Mouse (Mus musculus) hindbrain, postnatal 0 days (tissue): Measurements from ENCODE around the gene Trp53inp2. TPM values are rescaled to one million over a fixed set of nuclear protein-coding genes. Genes with fewer than 3 reads are reported as not detected.

Experiments used
- ATAC-seq: fragments of 200-750 bp; cut with Nextera tagmentation; 2 replicates; pipeline ENCODE4 v1.8.0; 2017; ENCODE audit warnings: mild to moderate bottlenecking, moderate TSS enrichment, moderate library complexity
- DNase-seq: peaks from one replicate; pipeline ENCODE4 v3.0.0-alpha.2; 2015; ENCODE audit warnings: low spot score
- H3K27ac ChIP-seq: fragments of 300-500 bp; sonication (generic); 2 replicates; pipeline ENCODE4 v1.5.1; 2014; ENCODE audit warnings: mild to moderate bottlenecking
- H3K27me3 ChIP-seq: fragments of 300-500 bp; sonication (generic); 2 replicates; pipeline ENCODE4 v1.6.1; 2014; ENCODE audit warnings: low read length, mixed read lengths; ENCODE audit not compliant: insufficient read depth
- H3K36me3 ChIP-seq: fragments of 300-500 bp; sonication (generic); 2 replicates; pipeline ENCODE4 v1.6.1; 2014; ENCODE audit warnings: low read length, mixed read lengths; ENCODE audit not compliant: insufficient read depth
- H3K4me1 ChIP-seq: fragments of 300-500 bp; sonication (generic); 2 replicates; pipeline ENCODE4 v1.6.1; 2014; ENCODE audit warnings: antibody characterized with exemption, low read length, mixed read lengths; ENCODE audit not compliant: insufficient read depth
- H3K4me2 ChIP-seq: fragments of 300-500 bp; sonication (generic); 2 replicates; pipeline ENCODE4 v1.6.1; 2014; ENCODE audit warnings: low read depth, mild to moderate bottlenecking, low read length, moderate library complexity, mixed read lengths
- H3K4me3 ChIP-seq: fragments of 300-500 bp; sonication (generic); 2 replicates; pipeline ENCODE4 v1.5.1; 2014; ENCODE audit warnings: low read length
- H3K9ac ChIP-seq: fragments of 300-500 bp; sonication (generic); replicated peaks from 2 replicates; pipeline ENCODE4 v1.6.1; 2014; ENCODE audit warnings: mild to moderate bottlenecking, low read length, moderate library complexity, mixed read lengths
- H3K9me3 ChIP-seq: fragments of 300-500 bp; sonication (generic); 2 replicates; pipeline ENCODE4 v1.6.1; 2016; ENCODE audit warnings: low read length, mixed read lengths
- CTCF ChIP-seq: IDR thresholded peaks from 2 replicates; pipeline ENCODE4 v1.5.1; 2016; ENCODE audit warnings: antibody characterized with exemption, control low read depth, low read depth
- WGBS: fragments of 180-500 bp; shearing (Covaris S2); extraction: QIAGEN DNeasy Blood & Tissue Kit; methylation state at CpG from one replicate; pipeline ENCODE4 v1.1.7; 2014; 5-methylcytosine and 5-hydroxymethylcytosine counted together
- microRNA counts: library from miRNA; unstranded; fragments of <30 nt; microRNA quantifications from one replicate; lab custom pipeline; 2015
- microRNA-seq, 2 experiments: library from miRNA; unstranded; fragments of <30 nt; microRNA quantifications; one replicate each; pipeline ENCODE4; 2016
- polyA plus RNA-seq: library from polyadenylated mRNA; unstranded; fragments of >200 nt; fragmentation: Nextera tagmentation; extraction: Ambion mirVana; gene quantifications from 2 replicates; pipeline ENCODE4 v1.2.1, GENCODE M21; 2015
- total RNA-seq: library from RNA; depleted of rRNA; stranded (reverse); fragments of >200 nt; gene quantifications from 2 replicates; pipeline ENCODE4 v1.2.3, GENCODE M21; 2014; rRNA removed

The Trp53inp2 gene
- total and polyA plus RNA-seq, 2 experiments from 2014 or later = 61.3 to 120 TPM

DNA sequence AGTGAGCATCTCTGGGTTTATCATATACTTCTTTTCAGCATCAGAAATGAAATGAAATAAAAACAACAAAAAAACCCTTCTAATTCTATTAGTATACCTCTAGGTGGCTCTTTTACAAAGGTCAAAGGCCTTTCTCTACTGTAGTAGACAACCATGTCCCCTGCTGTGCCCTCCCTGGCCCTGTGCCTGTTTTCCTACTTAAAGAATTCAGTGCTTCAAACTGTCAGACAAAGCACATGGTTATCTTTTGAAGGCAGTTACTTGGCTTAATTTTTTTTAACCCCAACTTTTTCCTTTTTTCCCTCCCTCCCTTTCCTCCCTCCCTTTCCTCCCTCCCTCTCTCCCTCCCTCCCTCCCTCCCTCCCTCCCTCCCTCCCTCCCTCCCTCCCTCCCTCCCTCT is 19.4 kb downstream of the Trp53inp2 start:
- TF ChIP-seq CTCF = no peak
- Histone ChIP-seq H3K36me3 (peaks cover 37% of the 10 kb centered on the region; the same call in 1 of the 2 replicates), H3K9me3 (no peaks in the 10 kb centered on the region), H3K27ac (no peak overlapping the region), H3K4me3 (no peak overlapping the region), H3K9ac (no peak overlapping the region), H3K4me2 (no peak overlapping the region), H3K4me1 (no peaks in the 10 kb centered on the region), H3K27me3 (no peaks in the 10 kb centered on the region)
- ATAC-seq (no peak), DNase-seq (no peak)

DNA sequence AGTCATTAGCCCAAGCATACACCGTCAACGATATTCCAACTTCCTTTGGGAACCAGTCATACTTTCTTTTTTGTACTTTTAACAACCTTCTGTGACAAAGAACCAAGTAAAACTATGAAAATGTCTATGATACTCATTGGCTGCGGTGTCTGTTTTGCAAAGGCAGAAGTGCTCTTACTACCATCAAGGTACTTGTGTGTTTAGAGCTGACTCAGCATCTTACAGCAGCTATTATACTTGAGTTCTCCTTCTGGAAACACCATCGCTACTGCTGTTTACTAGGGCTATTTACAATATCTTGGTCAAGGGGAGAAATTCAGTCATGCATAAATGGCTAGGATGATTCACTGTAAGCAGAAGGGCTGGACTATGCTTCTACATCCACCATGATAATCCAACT is 21.1 kb downstream of the Trp53inp2 start:
- H3K36me3 ChIP-seq = peaks cover 44% of the 10 kb centered on the region
- ATAC-seq = no peak

DNA sequence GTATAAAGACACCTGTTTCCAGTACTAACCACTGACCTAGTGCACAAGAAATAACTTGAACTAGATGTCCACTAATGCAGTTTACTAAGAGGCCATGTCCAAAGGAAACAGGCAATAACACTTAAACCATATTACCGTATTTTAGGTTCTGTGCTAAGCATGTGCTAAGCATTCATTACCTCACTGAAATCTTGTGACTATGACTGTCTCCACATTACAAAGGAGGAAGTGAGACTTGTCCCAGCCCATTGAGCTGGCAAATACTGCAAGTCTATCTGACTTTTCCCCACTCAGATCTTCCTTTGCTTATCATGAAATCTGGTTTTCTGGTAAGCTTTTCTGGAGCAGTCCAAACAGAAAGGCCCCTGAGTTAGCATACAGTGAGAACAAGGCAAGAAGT is 23.8 kb downstream of the Trp53inp2 start:
- peaks cover 50% of the 10 kb centered on the region for H3K36me3 ChIP-seq
- H3K9me3 ChIP-seq = no peaks in the 10 kb centered on the region
- no peak overlapping the region for H3K4me3 ChIP-seq
- no peak overlapping the region for H3K4me2 ChIP-seq
- no peak for TF ChIP-seq CTCF
- no peak overlapping the region for H3K9ac ChIP-seq
- no peak overlapping the region for H3K27ac ChIP-seq
- DNase-seq = no peak
- H3K27me3 ChIP-seq = no peaks in the 10 kb centered on the region
- no peak for ATAC-seq
- H3K4me1 ChIP-seq = no peaks in the 10 kb centered on the region
- WGBS = 94% methylated on average over 1 of the region's 1 CpGs

More for the DNA sequence above, 21.1 kb downstream of the Trp53inp2 start:
- H3K27ac ChIP-seq = no peak overlapping the region
- no peak overlapping the region for H3K4me2 ChIP-seq
- no peaks in the 10 kb centered on the region for H3K27me3 ChIP-seq
- no peak for DNase-seq
- H3K4me1 ChIP-seq = no peaks in the 10 kb centered on the region
- WGBS = 97% methylated on average over 4 of the region's 4 CpGs
- no peak overlapping the region for H3K9ac ChIP-seq
- no peaks in the 10 kb centered on the region for H3K9me3 ChIP-seq
- TF ChIP-seq CTCF = no peak
- H3K4me3 ChIP-seq = no peak overlapping the region

DNA sequence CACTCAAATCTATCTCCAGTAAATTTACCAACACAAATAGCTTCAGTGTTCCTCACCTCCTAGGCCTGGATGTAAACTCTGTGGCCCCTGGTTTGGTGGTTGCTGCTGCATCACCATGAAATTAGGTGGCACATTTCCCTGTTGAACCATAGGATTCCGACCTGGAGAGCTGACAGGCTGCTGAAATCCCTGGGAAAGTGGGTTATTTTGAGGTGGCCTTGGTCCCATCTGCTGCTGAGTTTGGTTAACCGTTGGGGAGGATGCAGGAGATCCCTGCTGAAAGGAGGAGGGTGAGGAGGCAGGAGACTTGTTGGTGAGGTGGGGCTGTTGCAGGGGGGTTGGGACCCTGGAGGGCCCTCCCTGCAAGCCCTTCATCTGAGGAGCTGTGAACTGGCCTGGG is 40.1 kb downstream of the Trp53inp2 start:
- ATAC-seq = no peak
- peaks cover 35% of the 10 kb centered on the region for H3K36me3 ChIP-seq

DNA sequence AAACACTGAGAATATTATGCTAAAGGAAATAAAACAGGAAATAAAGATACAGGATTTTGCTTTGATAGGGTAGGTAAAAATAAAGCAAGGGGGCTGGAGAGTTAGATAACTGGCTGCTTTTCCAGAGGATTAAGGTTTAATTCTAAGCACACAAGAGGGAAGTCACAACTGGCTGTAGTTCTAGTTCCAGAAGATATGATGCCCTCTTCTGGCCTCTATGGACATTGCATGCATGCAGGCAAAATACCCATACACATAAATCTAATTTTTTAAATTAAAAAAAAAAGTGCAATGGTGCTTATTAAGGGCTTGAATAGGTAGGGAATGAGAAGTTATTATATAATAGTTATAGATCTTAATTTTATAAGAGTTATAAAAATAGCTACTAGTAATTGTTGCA is 55.6 kb downstream of the Trp53inp2 start:
- peaks cover 20% of the 10 kb centered on the region for H3K36me3 ChIP-seq
- no peak overlapping the region for H3K27ac ChIP-seq
- ATAC-seq (no peak), DNase-seq (peak; percentile 8)
- no peaks in the 10 kb centered on the region for H3K27me3 ChIP-seq
- H3K9me3 ChIP-seq = no peaks in the 10 kb centered on the region
- H3K4me3 ChIP-seq = no peak overlapping the region
- no peaks in the 10 kb centered on the region for H3K4me1 ChIP-seq
- no peak overlapping the region for H3K9ac ChIP-seq
- TF ChIP-seq CTCF = peak; percentile 60
- no peak overlapping the region for H3K4me2 ChIP-seq

More for the DNA sequence above, 40.1 kb downstream of the Trp53inp2 start:
- DNase-seq = no peak
- Histone ChIP-seq H3K27ac (no peak overlapping the region), H3K4me2 (no peak overlapping the region), H3K9me3 (no peaks in the 10 kb centered on the region), H3K9ac (no peak overlapping the region), H3K4me1 (no peaks in the 10 kb centered on the region), H3K4me3 (no peak overlapping the region), H3K27me3 (no peaks in the 10 kb centered on the region)
- 93% methylated on average over 2 of the region's 2 CpGs for WGBS
- no peak for TF ChIP-seq CTCF

MicroRNA genes within 50 kb of the gene (microRNA counts, 519-probe panel; counts per million panel counts)
- not detected for microRNA mmu-miR-695 (lab: Ali Mortazavi, UCI)

Small RNA genes within 50 kb of the gene (microRNA-seq; reads per million reads assigned to microRNA genes)
- gene Mir695 = 0 reads per million in 2 experiments

Other genes with a start within 250 kb of the Trp53inp2 start
- gene Itch, start 247.6 kb upstream of the Trp53inp2 start, total RNA-seq = 31.4 and 32.5 TPM in 2 replicates
- 22.2 and 22.5 TPM in 2 replicates for gene Itch, start 247.6 kb upstream of the Trp53inp2 start, polyA plus RNA-seq
- 264 and 266 TPM in 2 replicates for gene Dynlrb1, start 144.5 kb upstream of the Trp53inp2 start, total RNA-seq
- gene Dynlrb1, start 144.5 kb upstream of the Trp53inp2 start, polyA plus RNA-seq = 725 and 778 TPM in 2 replicates
- gene Map1lc3a, start 104.8 kb upstream of the Trp53inp2 start, total RNA-seq = 618 and 737 TPM in 2 replicates
- 853 and 903 TPM in 2 replicates for gene Map1lc3a, start 104.8 kb upstream of the Trp53inp2 start, polyA plus RNA-seq
- gene Pigu, start 23.6 kb upstream of the Trp53inp2 start, total RNA-seq = 42.7 and 49.7 TPM in 2 replicates
- 53.3 and 53.5 TPM in 2 replicates for gene Pigu, start 23.6 kb upstream of the Trp53inp2 start, polyA plus RNA-seq
- 29.7 and 43.4 TPM in 2 replicates for gene Ncoa6, start 92.8 kb downstream of the Trp53inp2 start, total RNA-seq
- 25.7 TPM in 2 replicates for gene Ncoa6, start 92.8 kb downstream of the Trp53inp2 start, polyA plus RNA-seq
- 40.0 and 42.7 TPM in 2 replicates for gene Acss2, start 136.9 kb downstream of the Trp53inp2 start, total RNA-seq
- 23.7 and 27.5 TPM in 2 replicates for gene Acss2, start 136.9 kb downstream of the Trp53inp2 start, polyA plus RNA-seq
- gene Ggt7, start 137.2 kb downstream of the Trp53inp2 start, total RNA-seq = 201 and 255 TPM in 2 replicates
- gene Ggt7, start 137.2 kb downstream of the Trp53inp2 start, polyA plus RNA-seq = 97.5 and 104 TPM in 2 replicates
- gene Gss, start 211.8 kb downstream of the Trp53inp2 start, total RNA-seq = 5.6 and 14.7 TPM in 2 replicates
- 15.3 and 15.4 TPM in 2 replicates for gene Gss, start 211.8 kb downstream of the Trp53inp2 start, polyA plus RNA-seq
- 0.18 and 3.1 TPM in 2 replicates for gene Myh7b, start 230.2 kb downstream of the Trp53inp2 start, total RNA-seq
- 3.4 and 3.9 TPM in 2 replicates for gene Myh7b, start 230.2 kb downstream of the Trp53inp2 start, polyA plus RNA-seq